Mouse (Mus musculus): ENCODE results near the gene Gm5114. TPM values are rescaled to one million over a fixed set of nuclear protein-coding genes. Genes with fewer than 3 reads are reported as not detected.
"Not testable (repeated sequence)": the region's sequence is repeated elsewhere in the genome, so short reads cannot be mapped to it uniquely, and the experiment has no call there.

Gm5114 gene
- not detected in 2 replicates for polyA plus RNA-seq (2012; rRNA removed)
- polyA plus RNA-seq (2014; fragmentation: Nextera tagmentation; extraction: Ambion mirVana), result not detected in 2 replicates

- H3K27ac ChIP-seq (replicated peaks; ENCODE audit: low read depth, low read length); H3K4me2 ChIP-seq (replicated peaks; ENCODE audit: low read depth, low read length, severe bottlenecking); H3K9me3 ChIP-seq (ENCODE audit: control insufficient read depth, low read length); H3K4me1 ChIP-seq (ENCODE audit: control insufficient read depth, insufficient read depth, low read length); H3K4me3 ChIP-seq (replicated peaks; ENCODE audit: low read length); ATAC-seq (ENCODE audit: low FRiP score, low read depth); H3K9ac ChIP-seq (ENCODE audit: low read depth, low read length, severe bottlenecking); H3K36me3 ChIP-seq (ENCODE audit: control insufficient read depth, insufficient read depth, low read length); DNase-seq (ENCODE audit: low spot score); H3K27me3 ChIP-seq (ENCODE audit: control insufficient read depth, insufficient read depth, low read length): not testable (repeated sequence)
- WGBS, result 42% methylated on average over 1 of the region's 1 CpGs
These were observed at the start of gene Gm5114 for GRCm38 (mm10) chr7:39413060-39413459. Gene Gm5114 (minus strand): TSS chr7:39413160.

- ATAC-seq (ENCODE audit: low FRiP score, low read depth) (no peak), DNase-seq (ENCODE audit: low spot score) (peak; percentile 65)
- H3K36me3 ChIP-seq (ENCODE audit: control insufficient read depth, insufficient read depth, low read length), result no peaks in the 10 kb centered on the region
- no peak overlapping the region for H3K9ac ChIP-seq (ENCODE audit: low read depth, low read length, severe bottlenecking)
- WGBS, result 24% methylated on average over 6 of the region's 6 CpGs
- H3K4me1 ChIP-seq (ENCODE audit: control insufficient read depth, insufficient read depth, low read length), result no peaks in the 10 kb centered on the region
- H3K27me3 ChIP-seq (ENCODE audit: control insufficient read depth, insufficient read depth, low read length), result no peaks in the 10 kb centered on the region
- H3K4me2 ChIP-seq (replicated peaks; ENCODE audit: low read depth, low read length, severe bottlenecking), result no peak overlapping the region
- no peaks in the 10 kb centered on the region for H3K9me3 ChIP-seq (ENCODE audit: control insufficient read depth, low read length)
- H3K4me3 ChIP-seq (replicated peaks; ENCODE audit: low read length), result no peak overlapping the region
- no peak for TF ChIP-seq POLR2A (IDR thresholded peaks at IDR 0.05; ENCODE audit: borderline replicate concordance, extremely low read depth, insufficient read depth, insufficient read length)
- H3K27ac ChIP-seq (replicated peaks; ENCODE audit: low read depth, low read length), result no peak overlapping the region
These were observed 42.8 kb upstream of the Gm5114 start for GRCm38 (mm10) chr7:39455806-39456205.

DNA sequence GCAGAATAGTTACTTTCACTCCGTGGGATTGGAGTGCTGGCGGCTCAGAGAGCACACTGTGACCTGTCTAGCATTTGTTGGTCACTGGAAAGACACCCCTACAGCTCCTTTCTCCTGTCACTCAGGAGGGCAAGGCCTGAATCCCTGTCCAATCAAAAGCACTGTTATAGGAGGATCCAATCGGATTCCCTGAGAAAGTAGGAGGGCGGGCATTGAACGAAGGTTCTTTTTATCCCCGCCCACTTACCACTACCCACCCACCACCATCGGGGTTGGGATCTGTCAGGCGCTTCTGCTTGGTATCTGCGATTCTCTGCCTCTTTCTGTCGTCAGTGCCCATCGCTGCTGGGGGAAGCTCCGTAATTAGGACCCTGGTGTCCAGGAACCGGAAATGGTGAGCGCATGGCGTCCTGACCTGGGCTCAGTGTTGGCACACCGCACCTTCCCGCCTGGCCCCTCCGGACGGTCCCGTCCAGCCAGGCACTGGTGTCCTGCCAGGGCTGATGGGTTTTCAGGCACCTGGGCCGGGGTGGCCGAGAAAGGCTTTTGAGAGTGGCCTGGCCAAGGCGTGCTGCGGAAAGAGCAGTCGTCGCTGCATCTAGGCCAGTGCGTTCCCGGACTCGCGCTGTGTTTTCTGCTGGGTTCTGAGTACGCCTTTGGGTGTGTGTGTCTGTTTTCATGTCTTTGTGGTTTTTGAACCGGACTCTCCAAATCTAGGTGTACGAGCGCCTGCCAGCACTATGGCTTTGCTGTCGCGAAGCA is 36.5 kb upstream of the Gm5114 start:
- 3% methylated on average over 34 of the region's 36 CpGs for WGBS
- Histone ChIP-seq H3K9ac (ENCODE audit: low read depth, low read length, severe bottlenecking) (peak overlapping the region; percentile 79), H3K9me3 (ENCODE audit: control insufficient read depth, low read length) (no peaks in the 10 kb centered on the region), H3K4me1 (ENCODE audit: control insufficient read depth, insufficient read depth, low read length) (peaks cover 6% of the 10 kb centered on the region), H3K4me2 (replicated peaks; ENCODE audit: low read depth, low read length, severe bottlenecking) (peak overlapping the region; percentile 78), H3K27ac (replicated peaks; ENCODE audit: low read depth, low read length) (no peak overlapping the region), H3K36me3 (ENCODE audit: control insufficient read depth, insufficient read depth, low read length) (no peaks in the 10 kb centered on the region), H3K27me3 (ENCODE audit: control insufficient read depth, insufficient read depth, low read length) (no peaks in the 10 kb centered on the region), H3K4me3 (replicated peaks; ENCODE audit: low read length) (peak overlapping the region; percentile 73)
- ATAC-seq (ENCODE audit: low FRiP score, low read depth) (peak; percentile 100), DNase-seq (ENCODE audit: low spot score) (peak; percentile 99)
- TF ChIP-seq POLR2A (IDR thresholded peaks at IDR 0.05; ENCODE audit: borderline replicate concordance, extremely low read depth, insufficient read depth, insufficient read length), result no peak

GRCm38 (mm10) chr7:39448626-39449242 is 35.8 kb upstream of the Gm5114 start:
- no peak for TF ChIP-seq POLR2A (IDR thresholded peaks at IDR 0.05; ENCODE audit: borderline replicate concordance, extremely low read depth, insufficient read depth, insufficient read length)
- Histone ChIP-seq H3K9ac (ENCODE audit: low read depth, low read length, severe bottlenecking) (0 out of 2 replicates have a peak overlapping the region, but pooled peaks have one; percentile 38), H3K36me3 (ENCODE audit: control insufficient read depth, insufficient read depth, low read length) (no peaks in the 10 kb centered on the region), H3K27me3 (ENCODE audit: control insufficient read depth, insufficient read depth, low read length) (no peaks in the 10 kb centered on the region), H3K27ac (replicated peaks; ENCODE audit: low read depth, low read length) (no peak overlapping the region), H3K4me3 (replicated peaks; ENCODE audit: low read length) (peak overlapping the region; percentile 73), H3K9me3 (ENCODE audit: control insufficient read depth, low read length) (no peaks in the 10 kb centered on the region), H3K4me2 (replicated peaks; ENCODE audit: low read depth, low read length, severe bottlenecking) (peak overlapping the region; percentile 51), H3K4me1 (ENCODE audit: control insufficient read depth, insufficient read depth, low read length) (peaks cover 6% of the 10 kb centered on the region)
- WGBS, result 53% methylated on average over 11 of the region's 11 CpGs
- DNase-seq (ENCODE audit: low spot score) (no peak), ATAC-seq (ENCODE audit: low FRiP score, low read depth) (no peak)

DNA sequence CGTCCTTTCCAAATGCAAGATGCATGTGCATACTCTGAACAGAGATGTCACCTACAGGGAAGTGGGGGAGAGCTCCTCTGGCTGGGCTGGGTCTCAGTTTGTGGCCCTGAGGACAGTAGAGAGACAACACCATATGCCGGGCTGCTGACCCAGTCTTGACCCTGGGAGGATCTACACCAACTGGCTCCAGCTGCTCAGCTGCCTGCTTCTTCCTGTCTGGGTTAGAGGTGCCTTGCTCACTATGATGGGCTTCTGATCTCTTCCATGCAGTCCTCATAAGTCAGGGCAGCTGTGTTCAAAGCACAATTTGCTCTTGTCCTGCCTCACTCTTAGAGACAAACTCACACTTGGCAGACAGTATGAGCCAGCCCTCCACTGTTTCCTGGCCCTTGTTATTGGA is 28.3 kb upstream of the Gm5114 start:
- Histone ChIP-seq H3K4me2 (replicated peaks; ENCODE audit: low read depth, low read length, severe bottlenecking) (no peak overlapping the region), H3K4me1 (ENCODE audit: control insufficient read depth, insufficient read depth, low read length) (no peaks in the 10 kb centered on the region), H3K27ac (replicated peaks; ENCODE audit: low read depth, low read length) (no peak overlapping the region), H3K36me3 (ENCODE audit: control insufficient read depth, insufficient read depth, low read length) (no peaks in the 10 kb centered on the region), H3K9ac (ENCODE audit: low read depth, low read length, severe bottlenecking) (no peak overlapping the region), H3K4me3 (replicated peaks; ENCODE audit: low read length) (no peak overlapping the region), H3K9me3 (ENCODE audit: control insufficient read depth, low read length) (no peaks in the 10 kb centered on the region), H3K27me3 (ENCODE audit: control insufficient read depth, insufficient read depth, low read length) (no peaks in the 10 kb centered on the region)
- TF ChIP-seq POLR2A (IDR thresholded peaks at IDR 0.05; ENCODE audit: borderline replicate concordance, extremely low read depth, insufficient read depth, insufficient read length), result no peak
- 15% methylated on average over 2 of the region's 2 CpGs for WGBS
- DNase-seq (ENCODE audit: low spot score) (peak; percentile 7), ATAC-seq (ENCODE audit: low FRiP score, low read depth) (peak; percentile 89)

Data from limb, embryonic 14.5 days (tissue).